Mouse (Mus musculus): ENCODE measurements around the gene Llph. TPM values are rescaled to one million over a fixed set of nuclear protein-coding genes. Genes with fewer than 3 reads are reported as not detected.

Gene Llph
- total RNA-seq (2023), result 38.8 TPM

DNA sequence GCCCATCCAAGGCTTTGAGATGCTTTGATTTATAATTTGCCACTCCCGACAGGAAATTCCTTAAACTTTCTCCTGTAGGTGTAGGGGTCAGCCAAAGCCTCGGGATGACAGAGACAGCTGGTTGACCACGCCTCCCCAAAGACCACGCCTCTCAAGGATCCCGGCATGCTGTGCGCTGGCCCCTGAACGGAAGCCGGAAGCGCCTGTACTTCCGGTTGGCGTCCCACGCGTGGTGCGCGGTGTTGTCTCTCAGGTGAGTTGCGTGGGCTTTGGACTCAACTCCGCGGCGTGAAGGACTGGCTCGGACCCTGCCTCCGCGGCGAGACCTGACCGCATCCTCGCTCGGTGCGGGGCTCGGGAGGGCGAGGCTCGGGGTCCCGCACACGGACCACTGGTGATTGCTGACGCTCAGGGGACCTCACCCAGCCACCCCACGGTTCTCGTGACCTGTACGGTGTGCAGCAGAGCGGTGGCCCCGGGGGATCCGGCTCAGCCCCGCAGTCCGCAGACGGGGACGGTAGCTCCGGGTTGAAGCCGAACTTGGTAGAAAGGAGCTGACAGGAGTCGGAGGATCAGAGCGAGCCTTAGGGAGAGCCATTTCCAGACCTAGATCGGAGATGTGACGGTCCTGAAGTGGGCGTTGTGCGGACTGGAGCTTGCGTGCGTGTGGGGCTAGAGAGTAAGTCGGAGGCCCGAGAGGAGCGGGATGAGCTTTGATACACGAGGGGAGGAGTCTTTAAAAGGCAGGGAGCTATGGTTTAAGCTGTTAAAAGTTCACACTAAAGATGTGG lies at the start of gene Llph:
Gene Llph (plus strand): TSS at position 200 of the 791 bp plus-strand sequence.

DNA sequence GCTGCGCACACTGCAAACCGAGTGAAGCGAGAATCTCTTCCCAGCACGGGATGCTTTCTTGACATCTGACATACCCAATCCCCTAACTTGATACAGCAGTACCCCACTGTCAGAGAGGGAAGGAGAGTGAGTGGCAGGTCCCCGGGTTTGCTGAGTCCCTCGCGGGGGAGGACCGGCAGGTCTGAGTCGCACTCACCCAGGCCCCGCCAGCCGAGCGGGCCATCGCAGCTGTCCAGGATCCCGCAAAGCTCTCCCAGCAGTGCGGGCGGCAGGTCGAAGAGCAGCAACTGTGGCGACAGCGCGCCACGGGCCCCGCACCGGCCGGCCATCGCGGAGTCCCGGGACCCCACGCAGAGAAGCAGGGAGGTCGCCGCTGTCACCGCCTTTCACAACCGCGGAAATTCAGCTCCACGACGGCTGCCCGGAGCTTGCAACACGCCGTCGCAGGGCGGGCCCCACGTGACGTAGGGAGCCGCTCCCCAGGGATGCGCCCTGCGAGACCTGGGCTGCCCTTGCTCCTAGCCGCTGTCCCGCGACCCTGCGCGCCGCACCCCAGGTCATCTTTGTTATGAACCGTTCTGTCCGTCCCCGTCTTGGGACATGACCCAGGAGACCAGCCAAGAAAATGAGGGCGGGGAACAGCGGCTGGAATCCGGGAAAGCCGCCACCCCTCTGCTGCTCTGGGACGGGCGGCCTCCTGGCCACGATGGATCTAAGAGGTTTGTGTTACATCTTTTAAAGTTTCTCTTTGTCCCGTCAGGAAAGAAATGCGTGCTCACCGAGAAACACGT lies 25.5 kb upstream of the Llph start, which contains the start of gene Tmbim4:
Gene Tmbim4 (plus strand): TSS at position 460 of the 791 bp plus-strand sequence.

DNA sequence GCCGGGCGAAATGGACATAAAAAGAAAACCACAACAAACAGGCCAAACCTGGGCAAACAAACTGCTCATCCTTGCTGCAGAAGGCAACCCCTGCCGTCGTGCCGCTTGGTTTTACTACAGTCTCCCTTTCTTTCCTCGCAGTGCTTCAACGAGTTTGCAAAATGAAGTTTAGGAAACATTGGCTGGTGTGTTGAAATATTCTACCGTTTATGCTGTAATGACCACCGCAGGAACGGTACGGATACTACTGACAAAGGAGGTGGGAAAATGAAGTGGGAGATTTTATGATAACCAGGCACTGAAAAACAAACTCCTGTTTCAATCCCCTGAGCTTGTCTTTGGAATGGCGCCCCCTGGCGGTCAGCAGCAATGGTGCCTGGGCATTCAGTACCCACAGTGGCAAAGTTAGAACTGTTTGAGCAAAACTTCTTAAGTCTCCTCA lies 24.9 kb upstream of the Llph start, which contains the start of gene Irak3:
Gene Irak3 (minus strand): TSS at position 170 of the 442 bp plus-strand sequence.

Other genes starting within 250 kb of the Llph start
- gene Helb, start 114.1 kb upstream of the Llph start, total RNA-seq (2023), result 43.6 TPM
- gene Tmbim4, start 25.5 kb upstream of the Llph start, total RNA-seq (2023), result 39.4 TPM
- 7.3 TPM for gene Irak3, start 24.9 kb upstream of the Llph start, total RNA-seq (2023)
- gene Hmga2, start 249.4 kb downstream of the Llph start, total RNA-seq (2023), result not detected